Mouse (Mus musculus): ENCODE results near the gene Atp13a1.

The Atp13a1 gene

DNA sequence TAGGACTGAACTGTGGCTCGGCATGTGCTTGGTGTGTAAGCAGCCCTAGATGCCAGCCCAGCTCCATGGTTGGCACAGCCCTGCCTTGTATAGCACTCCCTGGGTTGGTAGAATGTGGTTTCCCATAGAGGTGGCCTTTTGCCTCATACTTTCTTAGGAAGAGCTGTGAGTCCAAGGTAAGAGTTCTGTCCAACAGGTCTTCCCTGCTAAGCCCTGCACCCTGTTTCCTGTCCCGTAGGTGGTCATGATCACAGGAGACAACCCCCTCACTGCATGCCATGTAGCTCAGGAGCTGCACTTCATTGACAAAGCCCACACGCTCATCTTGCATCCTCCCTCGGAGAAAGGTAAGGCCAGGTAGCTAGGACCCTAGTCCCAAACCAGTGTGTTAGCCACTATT lies 10.8 kb downstream of the Atp13a1 start:
- DNase-seq, result no peak

DNA sequence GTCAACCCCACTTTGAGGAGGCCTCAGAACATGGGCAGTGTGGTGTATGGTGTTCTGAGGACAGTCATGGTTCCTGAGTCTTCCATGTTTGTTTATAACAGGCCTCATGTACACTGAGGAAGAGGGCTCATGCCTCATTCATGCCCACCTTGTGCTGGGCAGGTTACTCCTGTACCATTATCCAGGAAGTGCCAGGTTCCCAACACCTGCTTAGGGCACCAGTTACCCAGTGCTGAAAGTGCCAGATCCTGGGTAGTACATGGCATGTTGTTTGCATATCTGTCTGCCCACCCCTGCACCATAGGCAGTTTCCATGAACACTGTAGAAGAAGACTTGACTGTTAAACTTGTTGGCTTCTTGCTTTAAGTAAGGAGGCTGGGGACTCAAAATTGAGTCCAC lies 11.3 kb downstream of the Atp13a1 start:
- no peak for DNase-seq

DNA sequence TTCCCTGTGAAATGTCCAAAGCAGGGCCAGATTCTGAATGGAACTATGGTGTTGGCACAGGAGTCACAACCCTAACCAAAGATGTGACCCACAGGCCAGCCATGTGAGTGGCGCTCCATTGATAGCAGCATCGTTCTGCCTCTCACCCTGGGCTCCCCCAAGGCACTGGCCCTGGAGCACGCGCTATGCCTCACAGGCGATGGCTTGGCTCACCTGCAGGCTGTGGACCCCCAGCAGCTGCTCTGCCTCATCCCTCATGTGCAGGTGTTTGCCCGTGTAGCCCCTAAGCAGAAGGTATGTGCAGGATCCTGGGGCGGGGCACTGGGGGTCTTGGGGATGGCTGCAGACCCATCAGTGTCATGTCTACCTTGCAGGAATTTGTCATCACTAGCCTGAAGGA lies 12.4 kb downstream of the Atp13a1 start:
- DNase-seq, result no peak

DNA sequence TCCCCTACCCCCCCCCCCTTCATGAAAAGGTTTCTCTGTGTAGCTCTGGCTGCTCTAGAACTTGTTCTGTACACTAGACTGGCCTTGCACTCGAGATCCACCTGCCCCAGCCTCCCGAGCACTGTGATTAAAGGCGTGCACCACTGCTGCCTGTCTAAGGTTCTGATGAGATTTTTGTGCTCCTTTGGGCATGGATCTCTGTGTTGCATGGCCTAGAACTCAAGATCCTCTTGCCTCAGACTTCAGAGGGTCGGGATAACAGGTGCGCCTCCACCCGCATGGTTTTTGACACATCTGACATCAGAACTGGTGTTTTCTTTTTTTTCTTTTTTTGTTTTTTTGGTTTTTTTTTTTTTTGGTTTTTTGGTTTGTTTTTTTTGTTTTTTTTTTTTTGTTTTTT lies 13.6 kb downstream of the Atp13a1 start:
- no peak for DNase-seq

DNA sequence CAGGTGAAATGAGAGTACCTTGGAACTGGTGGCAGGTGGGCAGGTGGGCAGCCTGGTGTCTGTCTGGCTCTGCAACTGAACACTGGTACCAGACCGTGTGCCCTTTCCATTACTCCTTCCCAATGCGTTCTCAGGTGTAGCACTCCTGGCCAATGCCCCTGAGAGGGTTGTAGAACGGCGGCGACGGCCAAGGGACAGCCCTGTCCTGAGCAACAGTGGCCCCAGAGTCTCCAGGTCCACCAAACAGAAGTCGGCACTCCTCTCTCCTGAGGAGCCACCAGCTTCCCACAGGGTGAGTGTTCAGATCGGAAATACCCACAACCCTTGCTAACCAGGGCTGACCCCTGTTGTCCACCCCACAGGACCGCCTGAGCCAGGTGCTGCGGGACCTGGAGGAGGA lies 14.1 kb downstream of the Atp13a1 start:
- DNase-seq, result no peak

DNA sequence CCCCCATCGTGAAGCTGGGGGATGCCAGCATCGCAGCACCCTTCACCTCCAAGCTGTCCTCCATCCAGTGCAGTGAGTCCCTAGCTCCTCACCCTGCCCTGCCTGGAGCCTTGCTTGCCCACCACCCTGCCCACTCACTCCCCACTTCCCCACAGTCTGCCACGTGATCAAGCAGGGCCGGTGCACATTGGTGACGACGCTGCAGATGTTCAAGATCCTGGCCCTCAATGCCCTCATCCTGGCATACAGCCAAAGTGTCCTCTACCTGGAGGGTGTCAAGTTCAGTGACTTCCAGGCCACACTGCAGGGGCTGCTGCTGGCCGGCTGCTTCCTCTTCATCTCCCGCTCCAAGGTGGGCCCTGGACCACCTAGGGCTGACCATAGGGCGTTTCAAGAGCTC lies 14.5 kb downstream of the Atp13a1 start:
- no peak for DNase-seq

DNA sequence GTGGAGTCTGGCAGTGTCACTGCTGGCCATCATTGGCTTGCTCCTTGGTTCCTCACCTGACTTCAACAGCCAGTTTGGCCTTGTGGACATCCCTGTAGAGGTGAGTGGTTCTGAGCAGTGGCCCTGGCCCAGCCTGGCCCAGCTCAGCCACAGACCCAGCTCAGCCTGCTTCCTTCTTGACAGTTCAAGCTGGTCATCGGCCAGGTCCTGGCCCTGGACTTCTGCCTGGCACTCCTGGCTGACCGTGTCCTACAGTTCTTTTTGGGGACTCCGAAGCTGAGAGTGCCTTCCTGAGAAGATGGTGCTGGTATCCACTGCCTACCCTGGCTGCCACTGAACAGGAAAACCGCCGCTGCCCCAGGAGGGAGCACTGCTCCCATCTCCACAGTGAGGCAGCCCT lies 16.3 kb downstream of the Atp13a1 start:
- no peak for DNase-seq

DNA sequence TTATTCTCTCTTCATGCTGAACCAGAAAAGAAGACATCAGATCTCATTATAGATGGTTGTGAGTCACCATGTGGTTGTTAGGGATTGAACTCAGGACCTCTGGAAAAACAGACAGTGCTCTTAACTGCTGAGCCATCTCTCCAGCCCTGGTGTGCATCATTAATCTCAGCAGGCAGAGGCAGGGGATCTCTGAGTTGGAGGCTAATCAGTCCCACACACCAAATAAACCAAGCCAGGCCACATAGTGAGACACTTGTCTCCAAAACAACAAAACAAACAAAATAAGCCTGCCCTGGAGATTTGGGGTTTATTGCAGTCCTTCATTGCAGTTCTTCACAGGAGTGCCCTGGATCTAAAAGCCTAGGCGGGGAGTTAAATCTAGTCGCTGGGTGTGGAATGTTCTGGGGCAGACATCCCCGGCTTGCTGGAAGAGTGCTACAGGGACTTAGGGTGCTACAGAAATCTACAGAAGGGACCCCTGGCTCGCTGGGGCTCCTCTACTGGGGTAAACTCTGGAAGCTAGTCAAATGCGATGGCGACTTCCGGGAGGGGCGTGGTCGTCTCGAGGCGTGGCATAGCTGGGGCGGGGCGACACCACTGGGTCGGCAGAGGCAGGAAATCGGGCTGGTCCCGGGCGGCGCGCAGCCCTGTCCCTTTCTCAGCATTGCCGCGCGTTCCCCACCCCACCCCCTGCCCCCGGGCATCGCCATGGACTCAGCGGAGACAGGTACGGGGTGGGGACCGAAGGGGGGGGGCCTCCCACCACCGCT lies 17.3 kb downstream of the Atp13a1 start, which contains the start of gene Gmip:
Gene Gmip, plus strand, starts transcription at position 586 of the 770 bp plus-strand sequence.
- DNase-seq, result peak; percentile 85

DNA sequence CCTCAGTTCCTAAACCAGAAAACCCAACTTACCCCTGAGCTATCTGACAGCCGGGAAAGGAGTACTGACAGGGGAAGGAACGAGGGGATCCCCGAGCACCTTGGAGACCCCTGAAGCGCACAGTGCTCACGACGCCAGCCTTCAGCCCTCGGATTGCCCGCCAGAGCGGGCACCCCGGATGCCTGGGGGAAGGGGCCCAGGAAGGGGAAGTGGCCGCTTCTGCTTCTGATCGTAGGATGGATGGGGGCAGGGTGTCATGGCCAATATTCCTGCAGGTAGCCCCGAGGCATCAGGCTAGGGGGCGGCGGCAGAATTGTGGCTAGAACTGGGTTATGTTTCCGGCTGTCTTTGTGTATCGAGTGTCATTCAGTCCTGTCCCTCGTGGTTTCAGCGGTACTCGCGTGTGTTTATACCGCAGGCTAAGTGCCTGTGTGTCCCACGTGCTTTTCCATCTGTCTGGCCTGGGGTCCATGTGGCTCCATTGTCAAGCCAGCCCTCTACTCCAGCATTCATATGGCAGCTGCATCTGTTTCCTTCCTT lies 18.0 kb downstream of the Atp13a1 start:
- DNase-seq, result peak; percentile 49

DNA sequence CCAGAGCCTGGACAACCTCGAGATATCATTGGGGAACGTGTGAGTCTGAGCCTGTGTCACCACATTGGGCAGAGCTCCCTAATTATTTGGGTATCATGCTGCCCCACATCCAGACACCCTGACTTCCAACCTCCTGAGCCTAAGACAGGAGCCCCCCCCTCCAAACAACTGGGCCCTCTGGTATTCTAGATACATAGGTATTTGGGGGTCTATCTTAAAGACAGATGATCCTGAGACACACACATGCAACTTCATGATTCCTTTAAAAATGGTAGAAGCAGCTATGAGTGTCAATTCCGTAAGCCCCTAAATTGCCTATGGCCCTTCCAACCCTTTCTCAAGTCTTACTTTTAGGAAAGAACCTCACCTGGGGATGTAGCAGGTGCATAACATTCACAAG lies 18.9 kb downstream of the Atp13a1 start:
- no peak for DNase-seq

DNA sequence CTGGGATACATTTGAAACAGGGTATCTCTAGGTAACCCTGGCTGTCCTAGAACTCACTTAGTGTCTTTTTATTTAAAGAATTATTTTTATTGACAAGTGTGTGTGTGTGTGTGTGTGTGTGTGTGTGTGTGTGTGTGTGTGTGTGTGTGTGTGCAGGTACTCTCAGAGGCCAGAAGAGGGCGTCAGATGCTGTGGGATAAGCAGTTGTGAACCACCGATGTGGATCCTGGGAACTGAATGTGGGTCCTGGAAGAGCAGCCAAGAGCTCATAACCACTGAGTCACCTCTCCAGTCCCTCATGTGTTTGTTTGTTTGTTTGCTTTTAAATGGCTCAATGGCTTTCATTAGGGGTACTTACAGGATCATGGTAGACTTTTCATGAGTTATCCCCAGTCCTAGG lies 23.9 kb downstream of the Atp13a1 start:
- DNase-seq, result no peak

DNA sequence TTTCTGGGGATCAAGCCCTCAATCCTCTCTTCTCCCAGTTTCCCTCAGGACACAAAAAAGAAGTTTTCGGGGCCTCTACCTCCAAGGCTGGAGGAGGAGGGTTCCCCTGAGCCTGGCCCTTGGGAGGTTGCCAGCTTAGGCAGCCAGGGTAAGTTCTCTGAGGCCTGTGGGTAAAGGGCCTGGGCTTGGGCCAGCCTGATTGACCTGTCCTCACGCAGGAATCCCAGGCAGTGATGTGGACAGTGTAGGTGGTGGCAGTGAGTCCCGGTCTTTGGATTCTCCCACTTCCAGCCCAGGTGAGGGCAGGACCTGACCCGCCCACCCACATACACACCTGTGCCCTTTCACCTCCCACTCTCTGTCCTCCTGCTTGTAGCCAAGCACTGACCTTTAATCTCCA lies 24.4 kb downstream of the Atp13a1 start:
- DNase-seq, result no peak

DNA sequence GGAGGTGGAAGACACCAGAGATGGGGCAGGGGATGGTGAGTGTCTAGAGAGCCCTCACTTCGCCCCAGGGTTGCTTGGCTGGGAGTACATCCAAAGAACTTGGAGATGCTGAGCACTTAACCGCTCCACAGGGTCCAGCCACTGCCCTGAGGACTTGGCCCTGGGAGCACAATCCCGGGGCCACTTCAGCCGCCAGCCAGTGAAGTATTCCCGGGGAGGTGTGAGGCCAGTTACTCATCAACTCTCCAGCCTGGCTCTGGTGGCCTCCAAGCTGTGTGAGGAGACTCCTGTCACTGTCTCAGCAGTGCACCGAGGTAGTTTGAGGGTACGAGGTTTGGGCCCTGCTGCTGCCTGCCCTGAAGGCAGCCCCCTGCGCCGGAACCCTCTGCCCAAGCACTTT lies 29.5 kb downstream of the Atp13a1 start:
- DNase-seq, result no peak

DNA sequence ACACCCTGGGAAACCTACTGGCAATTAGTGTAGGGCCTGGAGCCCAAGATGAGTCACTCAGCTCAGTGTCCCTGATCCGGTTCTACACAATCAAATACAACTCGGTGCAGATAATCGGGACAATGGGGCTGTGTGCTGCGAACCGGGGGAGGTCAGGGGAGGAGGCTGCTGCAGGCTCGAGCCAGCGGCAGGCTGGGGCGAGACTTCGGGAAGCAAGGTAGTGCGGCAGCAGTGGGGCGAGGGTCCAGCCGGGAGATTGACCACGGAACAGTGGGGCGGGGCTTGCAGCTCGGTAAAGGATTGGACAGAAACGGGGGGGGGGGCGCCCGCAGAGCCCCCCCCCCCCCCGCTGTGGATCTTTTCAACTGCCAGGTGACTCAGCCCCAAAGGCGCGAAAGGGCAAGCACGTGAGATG lies 31.0 kb downstream of the Atp13a1 start:
- peak; percentile 83 for DNase-seq

DNA sequence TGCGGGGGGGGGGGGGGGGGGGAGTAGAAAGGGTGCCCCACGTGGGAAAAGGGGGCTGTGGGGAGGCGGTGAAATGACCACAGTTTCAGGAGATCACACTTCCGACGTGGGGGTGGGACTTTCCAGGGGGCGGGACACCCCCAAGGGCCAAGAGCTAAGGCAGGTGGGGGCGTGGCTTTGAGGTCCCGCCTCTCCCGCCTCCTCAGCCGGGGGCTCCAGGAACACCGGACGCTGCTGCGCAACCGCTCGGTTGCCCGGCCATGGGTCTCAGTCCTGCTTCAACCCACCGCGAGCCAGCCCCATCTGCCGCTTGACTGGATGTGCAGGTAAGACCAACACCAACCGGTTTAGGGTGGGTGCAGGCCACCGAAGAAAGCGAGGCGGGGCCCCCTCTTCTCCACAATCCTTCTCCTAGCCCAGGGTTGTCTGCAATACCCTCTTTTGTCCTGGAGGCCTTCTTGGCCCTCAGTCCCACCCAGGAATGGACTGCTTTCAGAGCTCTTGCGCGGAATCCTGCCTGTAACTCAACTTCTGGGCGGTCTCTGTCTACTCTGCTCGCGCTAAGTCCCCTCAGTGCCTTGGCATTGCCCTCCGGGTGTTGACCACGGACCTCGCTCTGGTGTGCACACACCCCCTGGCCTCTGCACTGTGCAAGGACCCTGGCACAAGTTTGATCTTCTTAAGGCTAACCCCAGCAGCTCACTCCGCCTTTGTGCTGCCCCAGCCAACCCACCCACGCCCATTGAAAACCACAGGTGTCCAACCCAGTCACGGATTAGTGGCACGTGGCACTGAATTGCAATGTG lies 31.6 kb downstream of the Atp13a1 start, which contains the start of gene Lpar2:
Gene Lpar2, plus strand, starts transcription at position 44 of the 806 bp plus-strand sequence.
- DNase-seq, result peak; percentile 93

DNA sequence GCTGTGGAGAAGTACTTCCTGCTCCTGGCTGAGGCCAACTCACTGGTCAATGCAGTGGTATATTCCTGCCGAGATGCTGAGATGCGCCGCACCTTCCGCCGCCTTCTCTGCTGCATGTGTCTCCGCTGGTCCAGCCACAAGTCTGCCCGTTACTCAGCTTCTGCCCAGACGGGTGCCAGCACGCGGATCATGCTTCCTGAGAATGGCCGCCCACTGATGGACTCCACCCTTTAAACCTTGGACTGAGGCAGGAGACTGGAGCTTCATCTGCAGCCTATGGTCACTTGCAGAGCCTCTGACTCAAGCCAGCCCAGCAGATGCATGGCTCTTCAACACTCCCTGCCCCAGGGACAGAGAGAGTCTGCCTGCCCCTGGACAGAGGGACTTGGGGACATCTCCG lies 35.4 kb downstream of the Atp13a1 start:
- DNase-seq, result no peak

DNA sequence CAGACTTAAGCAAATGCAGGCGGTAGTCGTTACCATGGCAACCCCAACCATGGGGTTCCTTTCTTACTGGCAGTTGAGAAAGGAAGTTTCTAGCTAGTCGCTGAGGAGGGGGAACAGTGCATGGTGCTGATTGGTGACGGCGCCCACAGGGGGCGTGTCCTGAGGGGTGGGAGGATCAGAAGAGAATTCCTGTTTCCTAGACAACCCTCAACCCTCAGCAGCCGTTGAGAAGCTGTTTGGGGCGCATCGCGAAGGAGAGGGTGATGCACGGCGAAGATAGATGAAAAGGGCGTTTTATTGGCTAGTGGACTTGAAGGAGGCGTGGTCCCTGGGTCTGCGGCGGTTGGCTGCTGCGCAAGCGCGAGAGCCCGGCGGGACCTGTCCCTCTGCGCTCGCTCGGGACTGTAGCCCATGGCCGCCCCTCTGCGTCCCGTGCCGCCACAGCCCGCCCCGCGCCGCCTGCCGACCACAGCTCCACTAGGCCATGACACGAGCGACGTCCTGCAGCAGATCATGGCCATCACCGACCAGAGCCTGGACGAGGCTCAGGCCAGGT lies 41.4 kb downstream of the Atp13a1 start, which contains the start of gene Pbx4:
Gene Pbx4, plus strand, starts transcription at position 194 of the 556 bp plus-strand sequence.
- peak; percentile 97 for DNase-seq

DNA sequence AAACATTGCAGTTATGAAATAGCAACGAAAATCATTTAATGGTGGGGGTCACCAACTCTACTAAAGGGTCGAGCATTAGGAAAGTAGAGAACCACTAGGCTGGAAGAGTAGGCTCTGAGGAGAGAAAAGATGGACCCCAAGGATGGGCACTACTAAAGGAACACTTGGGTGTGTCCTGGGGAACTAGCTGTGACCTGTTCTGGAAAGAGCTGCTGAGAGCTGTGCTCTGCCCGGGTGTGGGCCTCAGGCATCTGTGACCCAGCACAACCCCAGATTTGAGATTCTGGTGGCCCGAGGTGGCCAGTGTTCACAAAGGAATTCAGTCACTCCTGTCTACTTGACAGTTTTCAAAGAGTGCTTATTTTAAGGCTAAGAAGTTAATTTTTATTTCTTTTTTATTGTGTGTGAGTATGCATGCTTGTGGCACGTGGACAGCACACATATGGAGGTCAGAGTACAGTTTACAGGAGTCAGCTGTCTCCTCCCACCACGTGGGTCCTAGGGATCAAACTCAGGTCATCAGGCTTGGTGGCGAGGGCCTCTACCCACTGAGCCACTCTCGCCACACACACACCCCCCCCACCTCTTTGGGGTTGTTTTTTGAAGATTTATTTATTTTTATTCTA lies 46.2 kb downstream of the Atp13a1 start:
- DNase-seq, result no peak

DNA sequence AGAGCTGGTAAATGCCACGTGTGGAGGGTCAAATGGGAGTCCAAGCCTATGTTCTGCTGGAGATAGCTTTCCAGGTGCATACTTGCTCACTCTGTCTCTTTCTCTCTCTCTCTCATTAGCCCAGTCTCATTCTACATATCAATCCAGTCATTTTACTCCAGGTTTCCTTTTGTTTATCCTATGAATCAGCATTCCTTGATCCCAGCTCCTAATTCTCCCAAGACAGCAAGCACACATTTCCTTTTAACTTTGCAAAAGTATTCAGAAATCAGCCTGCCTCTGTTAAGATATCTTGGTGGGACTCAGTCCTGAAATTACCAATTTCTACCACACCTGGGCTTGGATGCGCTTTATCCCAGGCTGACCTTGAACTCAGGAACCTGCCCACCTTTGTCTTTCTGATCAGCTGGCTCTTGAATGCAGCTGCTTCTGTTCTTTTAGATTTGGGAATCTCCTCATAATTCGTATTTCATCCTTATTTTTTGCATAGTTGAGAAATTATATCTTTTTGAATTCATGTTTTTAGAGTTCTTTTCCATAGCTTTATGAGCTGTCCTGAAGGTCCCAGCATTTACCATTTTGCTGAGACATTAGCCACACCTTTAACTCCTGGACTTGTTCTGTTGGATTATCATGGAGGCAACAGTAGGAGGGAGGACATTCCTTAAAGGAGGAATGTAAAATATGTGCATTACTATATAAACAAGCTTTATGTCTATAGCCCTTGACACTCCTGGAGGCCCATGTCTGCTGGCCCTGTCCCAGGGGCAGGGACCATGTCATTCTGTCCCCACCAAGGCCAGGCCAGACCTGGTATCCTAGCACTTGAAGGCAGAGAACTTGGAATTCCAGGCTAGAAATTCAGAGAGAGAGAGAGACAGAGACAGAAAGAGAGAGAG lies 56.5 kb downstream of the Atp13a1 start:
- DNase-seq, result no peak

DNA sequence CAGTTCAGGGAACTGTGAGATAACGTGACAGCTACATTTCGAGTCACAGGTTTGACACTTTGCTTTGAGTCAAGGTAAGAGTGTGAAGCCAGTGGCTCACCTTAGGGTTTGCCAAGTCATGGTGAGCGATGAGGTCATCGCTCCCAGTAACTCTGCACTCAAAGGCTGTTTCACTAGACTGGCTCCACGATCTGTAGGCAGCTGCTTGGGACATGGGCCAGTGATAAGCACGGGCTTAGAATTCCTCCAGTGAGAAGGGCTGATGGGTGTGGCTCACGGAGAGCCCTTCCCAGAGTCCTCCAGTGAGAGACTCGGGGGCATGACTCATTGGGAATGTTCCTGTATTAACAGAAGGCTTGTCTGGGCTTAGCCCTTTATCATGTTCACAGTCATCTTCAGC lies 58.0 kb downstream of the Atp13a1 start:
- no peak for DNase-seq

DNA sequence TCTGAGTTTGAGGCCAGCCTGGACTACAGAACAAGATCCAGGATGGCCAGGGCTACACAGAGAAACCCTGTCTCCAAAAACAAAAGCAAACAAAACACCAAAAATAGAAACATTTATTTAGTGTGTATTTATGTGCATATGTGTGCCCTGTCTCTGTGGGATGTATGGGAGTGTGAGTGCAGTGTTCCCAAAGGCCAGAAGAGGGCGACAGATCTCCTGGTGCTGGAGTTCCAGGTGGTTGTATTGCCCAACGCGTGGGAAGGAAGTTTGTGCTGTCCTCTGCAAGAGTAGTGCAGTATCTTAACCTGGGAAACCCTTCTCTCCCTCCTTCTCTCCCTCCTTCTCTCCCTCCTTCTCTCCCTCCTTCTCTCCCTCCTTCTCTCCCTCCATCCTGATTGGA lies 58.9 kb downstream of the Atp13a1 start:
- no peak for DNase-seq

DNA sequence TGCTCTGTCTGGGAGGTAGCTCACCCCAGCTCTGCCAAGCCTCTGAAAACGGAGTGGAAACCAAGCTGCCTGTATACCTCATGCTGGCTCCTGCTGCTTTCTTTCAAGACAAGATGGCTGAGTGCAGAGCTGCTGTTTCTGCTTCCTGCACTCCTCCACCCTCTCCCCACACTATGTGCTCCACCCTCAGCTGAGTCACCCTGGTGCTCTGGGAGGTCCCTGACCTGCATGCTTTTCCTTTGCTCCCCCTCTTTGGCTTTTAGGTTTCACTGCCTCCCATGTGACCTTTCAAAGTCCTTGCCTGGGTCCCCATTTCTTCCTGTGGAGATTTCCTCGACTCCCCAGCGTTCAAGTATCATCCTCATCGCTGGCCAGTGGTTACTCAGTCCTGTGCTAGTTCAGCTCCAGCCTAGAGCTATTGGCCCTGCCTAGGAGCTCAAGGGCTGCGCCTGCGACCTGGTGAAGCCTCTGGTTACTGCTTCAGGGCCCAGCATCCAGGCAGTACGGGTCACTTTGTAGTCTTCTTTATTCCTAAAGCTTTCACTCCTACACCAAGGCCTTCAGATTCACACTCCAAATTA lies 60.1 kb downstream of the Atp13a1 start:
- DNase-seq, result no peak
